Mouse (Mus musculus) cerebellum, postnatal 14 days (tissue): ENCODE measurements at regions not wholly inside any gene's neighbourhood (a gene's known extent, or its start where the extent isn't known, plus 50 kb on each side); places are given as distances from the start of the nearest gene placed in this dataset.

Experiments
- DNase-seq, 2 experiments: peaks; one replicate each; pipeline ENCODE4 v3.0.0; 2021; ENCODE audit warnings: mixed read lengths in 2 of 2

DNA sequence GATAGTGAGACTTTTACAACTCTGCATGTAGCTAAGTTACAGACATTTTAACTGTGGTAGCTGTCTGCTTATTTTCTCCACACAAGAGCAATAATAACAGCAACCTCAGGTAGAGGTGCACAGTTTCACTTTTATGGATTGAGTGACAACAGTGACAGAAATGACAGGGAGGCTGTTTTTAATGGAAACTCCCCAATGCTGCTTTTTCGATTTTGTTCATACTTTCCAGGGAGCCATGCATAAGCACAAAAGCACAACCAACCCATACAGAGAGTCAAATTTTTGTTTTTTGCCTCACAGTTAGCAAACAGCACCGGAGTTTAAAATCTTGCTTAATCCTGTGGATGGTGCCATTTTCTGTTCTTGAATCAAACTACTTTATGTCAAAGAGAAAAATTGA, 955.6 kb downstream of the Tbl1xr1 start:
- no peak for DNase-seq

DNA sequence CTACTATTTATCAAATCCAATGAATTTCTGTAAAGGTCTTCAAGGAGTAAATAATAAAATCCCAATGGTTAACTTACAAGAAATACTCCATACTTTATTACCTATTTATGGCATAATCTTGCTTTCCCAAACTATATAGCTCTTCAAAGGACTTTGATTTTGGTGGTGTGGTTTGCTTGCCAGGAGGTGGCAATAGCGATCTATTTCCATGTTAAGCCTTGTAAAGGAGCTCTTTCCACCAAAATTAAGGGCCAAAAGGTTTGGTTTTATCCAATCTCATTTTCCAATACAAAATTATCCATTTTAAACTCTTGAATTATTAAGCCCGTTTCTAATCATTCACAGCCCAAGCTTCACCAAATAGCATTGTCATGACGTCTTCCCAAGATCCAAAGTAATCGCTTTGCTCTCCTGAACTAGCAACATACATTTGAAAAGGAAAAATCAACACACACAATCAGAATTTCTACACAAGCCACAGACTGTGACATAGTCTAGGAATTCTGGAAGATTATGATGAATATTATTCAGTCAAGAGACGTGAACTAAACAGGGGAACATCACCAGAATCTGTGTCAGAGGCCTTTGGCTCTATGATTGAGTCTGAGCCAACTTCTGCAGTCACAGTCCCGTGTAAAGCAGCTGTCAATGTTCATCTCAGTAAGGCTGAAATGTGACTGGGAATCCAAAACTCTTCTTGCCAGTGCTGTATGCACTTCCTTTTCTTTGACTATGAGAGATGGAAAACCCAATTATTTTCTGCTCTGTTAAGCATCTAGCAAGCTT, 986.9 kb downstream of the Tbl1xr1 start:
- peak; percentile 48 to 53 for DNase-seq

DNA sequence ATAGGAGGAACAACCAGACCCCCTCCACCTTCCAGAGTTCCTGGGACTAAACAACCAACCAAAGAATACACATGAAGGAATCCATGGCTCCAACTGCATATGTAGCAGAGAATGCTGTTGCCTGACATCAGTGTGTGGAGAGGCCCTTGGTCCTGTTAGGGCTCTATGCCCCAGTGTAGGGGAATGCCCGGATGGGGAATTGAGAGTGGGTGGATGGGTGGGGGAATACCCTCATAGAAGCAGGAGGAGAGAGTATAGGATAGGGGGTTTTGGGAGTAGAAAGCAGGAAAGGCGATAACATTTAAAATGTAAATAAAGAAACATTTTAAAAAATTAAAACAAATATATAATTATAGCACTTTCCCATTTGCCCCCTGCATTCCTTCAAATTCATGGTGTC, 995.0 kb downstream of the Tbl1xr1 start:
- DNase-seq = no peak
